Mouse (Mus musculus): Measurements from ENCODE around the gene Gm40460.

Gm40460 gene

GRCm38 (mm10) chr7:142240978-142241377, at the start of gene Gm40460:
Gene Gm40460 (minus strand): TSS chr7:142241078.
- 70% methylated on average over 2 of the region's 2 CpGs for WGBS

DNA sequence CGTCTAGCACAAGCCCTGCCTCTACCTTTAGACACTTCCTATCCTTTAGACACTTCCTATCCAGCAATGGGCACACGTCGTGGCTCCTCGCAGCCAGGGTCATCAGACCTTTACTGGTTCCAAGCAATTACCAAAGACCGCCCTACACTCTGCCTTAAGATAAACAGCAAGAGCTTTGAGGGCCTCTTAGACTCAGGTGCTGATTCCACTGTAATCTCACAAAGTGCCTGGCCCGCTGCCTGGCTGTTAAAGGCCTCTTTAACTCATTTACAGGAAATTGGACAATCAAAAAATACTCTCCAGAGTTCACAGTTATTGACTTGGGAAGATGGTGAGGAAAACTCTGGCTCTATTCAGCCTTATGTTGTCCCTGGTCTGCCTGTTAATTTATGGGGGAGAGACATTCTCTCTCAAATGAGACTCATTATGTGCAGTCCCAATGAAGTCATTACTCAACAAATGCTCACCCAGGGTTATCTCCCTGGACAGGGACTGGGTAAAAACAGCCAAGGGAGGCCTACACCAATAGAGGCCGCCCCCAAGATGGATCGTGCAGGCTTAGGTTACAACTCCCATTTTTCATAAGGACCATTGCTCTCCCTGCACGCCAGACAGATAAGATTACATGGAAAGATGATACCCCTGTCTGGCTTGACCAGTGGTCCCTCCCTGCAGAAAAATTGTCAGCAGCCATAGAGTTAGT, 45.2 kb upstream of the Gm40460 start:
- whole genome bisulfite sequencing, result 90% methylated on average over 9 of the region's 9 CpGs

DNA sequence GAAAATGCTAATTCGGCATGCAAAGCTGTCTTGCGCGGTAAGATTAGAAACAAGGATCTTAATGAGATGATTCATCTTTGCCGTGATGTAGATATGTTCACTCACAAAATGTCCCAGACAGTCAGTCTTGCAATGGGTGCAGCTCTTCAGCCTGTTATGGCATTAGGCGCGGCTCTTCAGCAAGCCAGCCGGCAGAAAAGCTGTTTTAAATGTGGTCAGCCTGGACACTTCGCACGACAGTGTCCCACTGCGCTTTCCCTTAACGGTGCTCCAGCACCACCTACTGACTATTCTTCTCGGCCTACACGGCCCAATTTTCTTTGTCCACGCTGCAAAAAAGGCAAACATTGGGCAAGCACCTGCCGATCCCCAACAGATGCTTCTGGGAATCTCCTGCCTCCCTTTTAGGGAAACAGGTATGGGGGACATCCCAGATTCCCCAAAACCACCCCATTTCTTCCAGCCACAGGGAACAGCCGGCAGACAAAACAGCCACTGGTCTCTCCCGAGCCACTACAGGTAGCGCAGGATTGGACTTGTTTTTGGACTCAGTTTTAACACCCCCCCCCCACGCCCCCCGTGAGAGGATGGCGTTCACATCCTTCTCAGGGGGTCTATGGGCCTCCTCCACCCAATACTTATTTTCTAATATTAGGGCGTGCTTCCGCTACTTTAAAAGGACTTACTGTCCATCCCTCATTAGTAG, 44.4 kb upstream of the Gm40460 start:
- WGBS, result 25% methylated on average over 23 of the region's 23 CpGs

DNA sequence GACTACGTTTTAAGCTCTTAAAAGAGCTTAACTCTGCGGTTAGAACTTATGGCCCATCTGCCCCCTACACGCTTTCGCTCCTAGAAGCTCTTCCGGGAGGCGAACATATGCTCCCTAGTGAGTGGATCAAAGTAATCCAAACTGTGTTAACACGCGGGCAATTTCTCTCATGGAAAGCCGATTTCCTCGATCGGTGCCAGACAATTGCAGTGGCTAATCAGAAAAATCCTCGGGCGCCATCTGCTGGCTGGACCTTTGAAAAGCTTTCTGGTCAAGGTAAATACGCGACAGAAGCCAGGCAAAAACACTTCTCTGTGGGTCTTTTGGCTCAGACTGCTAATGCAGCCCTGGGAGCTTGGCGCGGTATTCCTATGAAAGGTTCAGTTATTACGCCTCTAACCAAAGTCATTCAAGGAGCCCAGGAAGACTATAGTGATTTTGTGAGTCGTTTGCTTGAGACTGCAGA, 43.8 kb upstream of the Gm40460 start:
- WGBS, result under 1% methylated on average over 19 of the region's 19 CpGs

DNA sequence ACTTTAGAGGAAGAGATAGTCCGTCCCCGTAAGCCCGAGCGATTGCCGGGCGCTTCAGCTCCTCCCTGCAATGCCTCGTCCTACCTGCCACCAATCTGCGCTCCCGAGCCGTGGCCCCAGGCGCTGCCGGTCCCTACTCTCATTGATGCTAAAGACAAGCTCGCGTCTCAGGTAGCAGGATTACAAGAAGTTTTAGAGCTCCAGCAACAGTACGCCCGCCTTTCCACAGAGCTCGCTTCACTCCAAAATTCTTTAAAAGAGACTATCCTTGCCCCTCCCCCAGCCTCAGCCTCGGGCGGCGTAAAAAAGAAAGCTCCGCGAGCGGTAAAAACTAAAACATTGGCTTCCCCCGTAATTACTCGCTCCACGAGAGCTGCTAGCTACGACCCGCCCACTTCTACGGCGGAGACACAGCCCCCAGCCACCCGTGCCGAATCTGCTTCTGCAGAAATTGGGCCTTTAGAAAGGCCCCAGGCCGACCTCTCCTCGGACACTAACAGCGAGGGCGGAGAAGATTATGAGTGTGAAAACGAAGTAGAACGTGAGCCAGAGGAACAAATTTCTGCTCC, 43.2 kb upstream of the Gm40460 start:
- WGBS, result under 1% methylated on average over 38 of the region's 38 CpGs

- 77% methylated on average over 2 of the region's 2 CpGs for WGBS
These were observed 42.0 kb upstream of the Gm40460 start for GRCm38 (mm10) chr7:142282847-142283246.

- WGBS, result 74% methylated on average over 1 of the region's 1 CpGs
These were observed 38.4 kb upstream of the Gm40460 start for GRCm38 (mm10) chr7:142279291-142279690.

DNA sequence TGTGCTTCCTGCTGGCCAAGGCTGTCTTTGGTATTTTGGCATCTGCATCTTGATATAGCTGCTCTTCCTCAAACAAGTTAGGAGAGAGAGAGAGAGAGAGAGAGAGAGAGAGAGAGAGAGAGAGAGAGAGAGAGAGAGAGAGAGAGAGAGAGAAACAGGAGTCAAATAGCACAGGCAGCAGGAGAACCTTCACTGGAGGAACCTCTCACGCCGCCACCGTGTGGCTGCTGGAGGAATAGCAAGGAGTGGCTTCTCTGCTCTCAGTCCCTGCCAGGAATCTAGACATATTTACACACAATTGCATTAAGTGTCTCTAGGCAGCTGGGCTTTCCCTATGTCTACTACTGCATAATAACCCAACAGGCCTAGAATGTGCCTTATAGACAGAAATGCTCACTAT, 37.3 kb upstream of the Gm40460 start:
- WGBS, result 0% methylated on average over 3 of the region's 3 CpGs

DNA sequence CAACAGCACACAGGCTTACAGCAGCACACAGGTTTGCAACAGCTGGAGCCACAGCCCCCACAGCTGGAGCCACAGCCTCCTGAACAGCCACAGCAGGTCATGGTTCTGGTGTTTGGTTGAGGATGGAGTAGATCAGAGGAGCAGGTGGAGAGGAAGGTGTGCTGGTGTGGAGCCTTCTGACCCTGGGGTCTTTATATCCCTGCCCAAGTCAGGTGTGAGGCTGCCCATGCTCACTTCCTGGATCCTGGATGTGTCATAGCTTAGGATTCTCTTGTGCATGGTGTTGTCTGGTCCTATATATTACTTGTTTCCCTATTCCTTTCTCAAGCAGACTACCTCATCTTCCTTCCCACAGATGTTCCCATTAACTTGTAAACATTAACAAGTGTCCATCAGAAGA, 33.4 kb upstream of the Gm40460 start, which contains the start of gene Gm4559:
Gene Gm4559, minus strand, starts transcription at position 101 of the 400 bp plus-strand sequence.

GRCm38 (mm10) chr7:142258254-142258653, 17.4 kb upstream of the Gm40460 start, which contains the start of gene Gm2431:
Gene Gm2431 (minus strand): TSS chr7:142258354.
- 76% methylated on average over 1 of the region's 1 CpGs for WGBS

- WGBS, result 0% methylated on average over 2 of the region's 2 CpGs
These were observed 14.6 kb upstream of the Gm40460 start for GRCm38 (mm10) chr7:142255517-142255916.

GRCm38 (mm10) chr7:142249824-142250223, 8.9 kb upstream of the Gm40460 start:
- WGBS, result 5% methylated on average over 1 of the region's 1 CpGs

DNA sequence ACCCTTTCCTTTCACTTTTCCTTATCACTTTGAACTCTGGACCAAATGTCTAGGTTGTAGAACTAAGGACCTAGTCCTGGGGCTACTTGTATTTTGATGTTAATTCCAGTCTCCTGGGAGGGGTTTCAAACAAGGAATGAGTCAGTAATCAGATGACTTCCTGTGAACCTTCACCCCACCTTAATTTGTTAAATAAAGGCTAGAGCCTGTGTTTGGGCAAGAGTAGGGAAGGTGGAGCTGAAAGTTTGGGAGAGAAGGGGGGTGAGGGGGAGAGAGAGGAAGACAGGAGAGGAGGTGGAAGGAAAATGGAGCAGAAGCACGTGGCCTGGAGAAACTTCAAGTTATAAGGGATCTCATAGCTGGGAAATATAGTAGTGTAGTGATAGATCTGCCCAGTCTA, 9.3 kb downstream of the Gm40460 start:
- WGBS, result 67% methylated on average over 1 of the region's 1 CpGs

DNA sequence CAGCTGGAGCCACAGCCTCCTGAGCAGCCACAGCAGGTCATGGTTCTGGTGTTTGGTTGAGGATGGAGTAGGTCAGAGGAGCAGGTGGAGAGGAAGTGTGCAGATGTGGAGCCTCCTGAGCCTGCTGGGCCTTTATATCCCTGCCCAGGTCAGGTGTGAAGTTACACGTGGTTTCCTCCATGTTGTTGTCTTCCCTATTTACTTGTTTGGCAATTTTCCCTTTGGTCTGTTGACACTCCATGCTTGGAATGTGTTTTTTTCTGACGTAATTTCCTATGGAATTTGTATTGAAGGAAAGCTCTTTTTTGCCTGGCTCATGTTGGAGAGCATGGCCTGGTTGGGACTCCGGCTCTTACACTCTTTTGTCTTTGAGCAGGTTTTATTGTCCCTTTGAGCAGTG, 11.0 kb downstream of the Gm40460 start, which contains the start of gene Krtap5-5:
Gene Krtap5-5, minus strand, starts transcription at position 101 of the 400 bp plus-strand sequence.
- WGBS, result 60% methylated on average over 3 of the region's 3 CpGs

- WGBS, result 68% methylated on average over 2 of the region's 2 CpGs
These were observed 16.4 kb downstream of the Gm40460 start for GRCm38 (mm10) chr7:142224518-142224917.

- 48% methylated on average over 1 of the region's 1 CpGs for WGBS
These were observed 28.7 kb downstream of the Gm40460 start for GRCm38 (mm10) chr7:142212136-142212535.

GRCm38 (mm10) chr7:142211559-142211958, 29.3 kb downstream of the Gm40460 start, which contains the start of gene Gm7579:
Gene Gm7579 (plus strand): TSS chr7:142211859.
- 61% methylated on average over 1 of the region's 1 CpGs for WGBS

GRCm38 (mm10) chr7:142206891-142207290, 34.0 kb downstream of the Gm40460 start:
- WGBS, result 83% methylated on average over 5 of the region's 5 CpGs

- 87% methylated on average over 1 of the region's 1 CpGs for WGBS
These were observed 39.8 kb downstream of the Gm40460 start, which contains the start of gene Krtap5-3 for GRCm38 (mm10) chr7:142201064-142201463. Gene Krtap5-3 (plus strand): TSS chr7:142201364.

DNA sequence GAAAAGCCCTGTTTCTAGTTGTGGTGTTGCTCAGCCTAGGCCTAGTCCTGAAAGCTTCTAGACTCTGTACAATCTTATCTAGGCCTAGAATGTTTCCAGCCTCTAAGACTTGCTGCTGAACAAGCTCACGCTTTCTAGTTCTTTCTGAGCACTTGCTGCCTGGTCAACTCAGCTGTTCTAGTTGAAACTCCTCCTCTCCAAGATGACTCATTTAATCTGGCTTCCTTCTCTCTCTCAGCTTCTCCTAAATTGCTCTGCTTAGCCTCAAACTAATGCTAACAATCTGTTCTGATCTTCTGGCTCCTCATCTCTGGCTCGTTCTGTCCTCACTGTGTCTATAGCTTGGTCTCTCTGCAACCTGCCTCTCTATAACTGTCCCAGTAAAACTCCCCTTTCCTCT, 42.1 kb downstream of the Gm40460 start:
- WGBS, result 55% methylated on average over 2 of the region's 2 CpGs

All from cerebral cortex, adult 2 months (tissue).